Mouse (Mus musculus): ENCODE measurements around the gene Mucl1. TPM values are rescaled to one million over a fixed set of nuclear protein-coding genes. Genes with fewer than 3 reads are reported as not detected.
A peak's percentile ranks its signal among the peaks of the same experiment; 100 is the strongest.
"Not testable (repeated sequence)": the region's sequence is repeated elsewhere in the genome, so short reads cannot be mapped to it uniquely, and the experiment has no call there.

Gene Mucl1
- not detected in 2 replicates for polyA plus RNA-seq (2014; fragmentation: Nextera tagmentation; extraction: Ambion mirVana)

DNA sequence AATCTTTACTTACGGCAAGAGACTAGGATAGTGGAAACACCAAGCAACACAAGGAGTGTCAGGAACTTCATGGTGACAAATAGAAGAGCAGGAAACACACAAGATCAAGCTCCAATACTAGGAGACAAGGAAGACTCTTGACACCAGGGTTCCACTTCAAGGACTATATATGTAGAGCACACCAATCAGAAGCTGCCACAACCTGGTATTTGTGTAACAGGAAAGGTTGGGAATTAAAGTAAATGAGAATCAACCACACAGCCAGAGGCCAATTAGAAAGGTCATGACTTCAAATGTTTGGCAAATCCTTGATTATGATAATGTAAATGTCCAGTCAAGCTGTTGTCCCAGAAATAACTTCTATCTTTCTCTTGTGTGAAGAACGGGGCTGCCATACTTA is at the start of gene Mucl1:
Gene Mucl1, minus strand, starts transcription at position 101 of the 400 bp plus-strand sequence.
- WGBS: 93% methylated on average over 2 of the region's 2 CpGs
- Histone ChIP-seq H3K27me3 (ENCODE audit: control insufficient read depth, insufficient read depth, low read length) (no peaks in the 10 kb centered on the region), H3K4me2 (ENCODE audit: low read depth, severe bottlenecking) (no peak within 1 kb of the TSS), H3K27ac (replicated peaks; ENCODE audit: low read depth, low read length) (no peak within 1 kb of the TSS), H3K9me3 (ENCODE audit: control insufficient read depth, low read length) (no peaks in the 10 kb centered on the region), H3K4me3 (ENCODE audit: low read depth, low read length) (no peak within 1 kb of the TSS), H3K36me3 (ENCODE audit: control insufficient read depth, insufficient read depth, low read length) (no peaks in the 10 kb centered on the region), H3K9ac (ENCODE audit: low read length) (no peak within 1 kb of the TSS), H3K4me1 (ENCODE audit: control insufficient read depth, insufficient read depth, low read length) (no peaks in the 10 kb centered on the region)
- DNase-seq (ENCODE audit: low spot score): no peak
- no peak for ATAC-seq (ENCODE audit: insufficient number of reproducible peaks, low FRiP score, low TSS enrichment, low read depth)

DNA sequence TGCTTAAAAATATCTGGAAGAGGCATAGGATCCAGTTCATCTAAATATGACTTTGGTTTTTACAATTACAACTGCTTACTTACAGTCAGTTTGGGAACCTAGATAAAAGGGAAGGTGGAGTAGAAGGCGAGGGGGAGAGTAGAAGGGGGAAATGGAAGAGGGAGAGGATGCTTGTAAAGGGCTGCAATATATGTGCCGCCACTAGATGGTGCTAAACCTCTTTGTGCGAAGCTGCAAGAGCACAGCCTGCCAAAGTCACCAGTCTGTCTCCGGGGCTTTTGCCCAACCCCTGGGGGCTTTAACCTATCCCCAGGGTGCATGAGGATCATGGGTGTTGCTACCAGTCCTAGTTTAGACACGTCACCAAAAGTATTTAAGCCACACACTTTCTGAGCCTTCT is 11.6 kb upstream of the Mucl1 start:
- not testable (repeated sequence) for H3K27ac ChIP-seq (replicated peaks; ENCODE audit: low read depth, low read length); ATAC-seq (ENCODE audit: insufficient number of reproducible peaks, low FRiP score, low TSS enrichment, low read depth); H3K9ac ChIP-seq (ENCODE audit: low read length); H3K27me3 ChIP-seq (ENCODE audit: control insufficient read depth, insufficient read depth, low read length); H3K4me3 ChIP-seq (ENCODE audit: low read depth, low read length); H3K4me1 ChIP-seq (ENCODE audit: control insufficient read depth, insufficient read depth, low read length); H3K36me3 ChIP-seq (ENCODE audit: control insufficient read depth, insufficient read depth, low read length); H3K9me3 ChIP-seq (ENCODE audit: control insufficient read depth, low read length); H3K4me2 ChIP-seq (ENCODE audit: low read depth, severe bottlenecking)
- DNase-seq (ENCODE audit: low spot score): peak; percentile 83
- 12% methylated on average over 5 of the region's 5 CpGs for WGBS

DNA sequence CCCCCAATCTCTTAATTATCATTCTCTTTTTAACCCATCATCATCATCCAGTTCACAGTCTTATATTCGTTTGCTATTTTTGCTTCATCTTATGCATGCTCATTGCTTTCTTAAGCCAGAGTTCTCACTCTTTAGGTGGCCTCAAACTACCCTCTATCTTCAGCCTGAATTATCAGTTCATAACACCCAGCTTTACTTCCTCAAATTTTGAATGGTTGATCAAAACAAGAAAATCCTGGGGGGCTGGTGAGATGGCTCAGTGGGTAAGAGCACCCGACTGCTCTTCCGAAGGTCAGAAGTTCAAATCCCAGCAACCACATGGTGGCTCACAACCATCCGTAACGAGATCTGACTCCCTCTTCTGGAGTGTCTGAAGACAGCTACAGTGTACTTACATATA is 38.4 kb downstream of the Mucl1 start:
- WGBS: 81% methylated on average over 3 of the region's 5 CpGs

More for the DNA sequence above, 38.4 kb downstream of the Mucl1 start:
- H3K4me1 ChIP-seq (ENCODE audit: control insufficient read depth, insufficient read depth, low read length); DNase-seq (ENCODE audit: low spot score); H3K9me3 ChIP-seq (ENCODE audit: control insufficient read depth, low read length); ATAC-seq (ENCODE audit: insufficient number of reproducible peaks, low FRiP score, low TSS enrichment, low read depth); H3K36me3 ChIP-seq (ENCODE audit: control insufficient read depth, insufficient read depth, low read length); H3K4me2 ChIP-seq (ENCODE audit: low read depth, severe bottlenecking); H3K27ac ChIP-seq (replicated peaks; ENCODE audit: low read depth, low read length); H3K9ac ChIP-seq (ENCODE audit: low read length); H3K27me3 ChIP-seq (ENCODE audit: control insufficient read depth, insufficient read depth, low read length); H3K4me3 ChIP-seq (ENCODE audit: low read depth, low read length): not testable (repeated sequence)

Other genes with a start within 250 kb of the Mucl1 start
- gene Ppp1r1a, start 217.5 kb downstream of the Mucl1 start, polyA plus RNA-seq (2014; fragmentation: Nextera tagmentation; extraction: Ambion mirVana): 8.4 and 10.3 TPM in 2 replicates
- not detected in 2 replicates for gene Glycam1, start 190.4 kb downstream of the Mucl1 start, polyA plus RNA-seq (2014; fragmentation: Nextera tagmentation; extraction: Ambion mirVana)
- gene Mucl2, start 143.8 kb upstream of the Mucl1 start, polyA plus RNA-seq (2014; fragmentation: Nextera tagmentation; extraction: Ambion mirVana): not detected in 2 replicates